Mouse (Mus musculus) retina, postnatal 1 day (tissue): ENCODE results near the gene Usp8.
A peak's percentile ranks its signal among the peaks of the same experiment; 100 is the strongest.

Source experiments
- DNase-seq: peaks from one replicate; pipeline ENCODE4 v3.0.0-alpha.2; 2012

The Usp8 gene

GRCm38 (mm10) chr2:126706759-126707437 is at the start of gene Usp8:
Gene Usp8, plus strand, starts transcription at chr2:126707328.
- DNase-seq: peak; percentile 99

DNA sequence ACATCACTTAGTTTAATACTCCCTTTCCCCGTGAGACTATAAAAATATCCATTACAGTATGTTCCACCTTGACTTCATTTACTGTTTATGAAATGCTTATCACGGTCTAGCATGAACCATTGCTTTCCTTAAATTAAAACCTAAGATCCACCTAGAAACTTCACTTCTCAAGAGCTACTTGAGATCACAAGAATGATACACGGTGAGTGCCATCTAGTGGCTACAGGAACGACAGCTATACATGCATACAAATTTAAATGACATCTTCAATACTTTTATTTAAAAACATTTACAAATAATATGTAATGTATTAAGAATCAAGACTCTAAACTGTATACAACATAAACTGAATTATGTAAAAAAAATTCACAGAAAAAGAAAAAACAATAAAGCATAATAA is 43.6 kb upstream of the Usp8 start:
- peak; percentile 55 for DNase-seq

GRCm38 (mm10) chr2:126665984-126666383 is 41.1 kb upstream of the Usp8 start:
- no peak for DNase-seq

DNA sequence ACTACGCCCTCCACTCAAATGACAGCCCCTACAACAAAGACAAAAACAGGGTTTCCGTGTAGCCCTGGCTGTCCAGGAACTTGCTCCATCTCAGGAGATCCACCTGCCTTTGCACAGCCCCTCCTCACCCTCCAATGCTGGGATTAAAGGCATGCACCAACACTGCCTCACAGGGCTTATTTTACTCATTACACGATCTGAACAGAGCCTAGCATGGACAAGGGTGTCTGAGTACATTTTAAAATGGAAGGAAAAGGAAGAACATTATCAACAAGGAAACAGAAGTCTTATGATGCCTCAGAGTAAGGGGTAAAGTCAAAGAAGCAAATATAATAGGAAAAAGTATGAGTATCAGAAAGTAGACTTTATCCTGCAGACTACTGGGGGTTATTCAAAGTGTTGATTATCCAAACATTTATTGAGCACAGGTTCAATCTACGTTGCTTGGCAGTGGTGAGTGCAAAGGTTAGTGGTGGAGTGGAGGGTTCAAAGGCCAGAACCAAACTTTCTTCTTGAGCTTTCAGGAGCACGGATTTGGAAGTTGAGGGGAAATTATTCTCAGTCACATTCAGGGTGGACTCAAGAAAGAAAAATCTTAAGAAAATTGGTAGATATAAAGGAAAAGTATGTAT is 38.4 kb upstream of the Usp8 start:
- DNase-seq: no peak

DNA sequence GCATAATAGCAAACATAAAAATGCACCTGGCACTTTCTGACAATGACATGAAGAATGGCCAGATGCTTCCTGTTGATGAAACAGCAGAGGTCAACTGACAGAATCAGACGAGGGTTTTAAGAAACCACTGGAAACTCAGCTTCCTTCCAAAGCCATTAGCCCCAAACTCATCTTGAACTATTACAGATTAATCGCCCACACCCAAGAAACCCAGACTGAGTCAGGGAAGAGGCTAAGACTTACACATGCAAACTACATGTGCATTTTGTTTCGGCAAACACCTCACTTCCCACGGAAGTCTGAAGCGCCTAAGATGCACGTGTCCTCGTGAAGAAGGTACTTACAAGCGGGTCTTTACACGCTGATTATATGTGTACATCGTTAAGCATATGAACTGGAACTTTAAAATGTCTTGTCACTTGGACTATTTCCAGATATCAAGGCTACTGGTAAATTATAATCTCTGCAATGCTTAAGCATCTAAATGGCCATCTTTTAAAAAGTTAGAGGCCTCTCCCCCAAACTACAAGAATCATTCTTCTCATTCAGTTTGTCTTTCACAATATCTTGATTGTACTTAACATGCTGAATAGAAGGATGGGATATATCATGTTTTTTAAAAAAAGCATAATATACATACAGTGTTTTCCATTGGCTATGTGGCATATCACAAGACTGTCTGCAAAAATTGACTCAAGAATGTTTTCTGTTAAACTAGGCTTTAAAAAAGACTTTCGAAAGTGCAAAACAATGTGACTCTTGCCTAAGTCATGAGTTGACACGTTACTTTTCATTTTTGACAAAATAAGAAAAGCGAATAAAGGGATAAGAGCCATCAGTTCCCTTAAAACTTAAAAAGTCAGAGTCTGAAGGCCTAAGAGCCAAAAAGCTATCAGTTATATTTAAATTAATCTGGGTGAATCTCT is 33.5 kb upstream of the Usp8 start:
- no peak for DNase-seq

- DNase-seq: peak; percentile 62
Observed at GRCm38 (mm10) chr2:126674441-126675168, 32.5 kb upstream of the Usp8 start.

DNA sequence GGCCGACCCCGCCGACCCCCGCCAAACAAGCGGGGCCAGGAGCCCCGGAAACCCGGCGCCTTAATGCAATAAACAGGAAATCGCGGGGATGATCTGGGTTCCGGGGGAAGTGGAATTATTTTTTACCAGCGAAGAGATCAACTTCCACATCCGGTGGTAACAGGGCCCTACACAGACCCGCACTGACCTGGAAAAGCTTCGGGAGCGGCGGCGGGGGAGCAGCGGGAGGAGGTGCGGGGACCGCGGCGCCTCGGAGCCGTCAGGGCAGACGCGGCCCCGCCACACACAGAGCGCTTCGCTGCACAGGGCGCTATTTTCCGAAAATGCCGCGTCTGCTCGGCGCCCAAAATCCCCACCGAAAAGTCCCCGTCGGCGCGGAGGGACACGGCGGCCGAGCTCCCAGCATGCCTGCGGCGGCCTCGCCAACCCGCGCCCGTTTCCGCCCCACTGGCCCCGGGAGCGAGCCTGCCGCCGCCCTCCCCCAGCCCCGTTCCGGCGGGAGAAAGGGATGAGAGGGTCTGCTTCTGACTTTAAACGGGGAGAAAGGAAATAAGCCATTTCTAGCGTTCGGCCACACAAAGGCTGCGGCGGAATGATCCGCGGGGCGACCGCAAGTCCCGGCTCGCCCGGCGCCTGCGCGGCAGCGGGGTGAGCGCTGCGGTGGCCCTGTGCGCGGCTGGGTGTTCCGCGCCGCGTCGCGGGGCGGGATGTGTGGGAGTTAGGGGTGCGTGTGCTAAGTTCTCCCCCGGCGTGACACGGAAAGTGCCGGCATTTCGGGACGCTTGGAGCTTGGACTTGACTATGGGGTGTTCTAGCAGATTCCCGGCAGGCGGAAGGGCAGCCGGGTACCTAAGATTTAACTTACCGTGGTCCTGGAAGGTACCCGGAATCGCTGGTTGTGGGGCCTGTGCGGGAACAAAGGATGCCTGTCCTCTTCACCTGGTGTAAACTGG is 31.7 kb upstream of the Usp8 start:
- peak; percentile 96 for DNase-seq

GRCm38 (mm10) chr2:126676122-126676515 is 31.0 kb upstream of the Usp8 start, which contains the start of gene Gabpb1:
Gene Gabpb1, minus strand, starts transcription at chr2:126676337.
- no peak for DNase-seq

- no peak for DNase-seq
Observed at GRCm38 (mm10) chr2:126677366-126677765, 29.8 kb upstream of the Usp8 start.

- no peak for DNase-seq
Observed at GRCm38 (mm10) chr2:126682333-126682732, 24.8 kb upstream of the Usp8 start.

GRCm38 (mm10) chr2:126682937-126683336 is 24.2 kb upstream of the Usp8 start:
- no peak for DNase-seq

DNA sequence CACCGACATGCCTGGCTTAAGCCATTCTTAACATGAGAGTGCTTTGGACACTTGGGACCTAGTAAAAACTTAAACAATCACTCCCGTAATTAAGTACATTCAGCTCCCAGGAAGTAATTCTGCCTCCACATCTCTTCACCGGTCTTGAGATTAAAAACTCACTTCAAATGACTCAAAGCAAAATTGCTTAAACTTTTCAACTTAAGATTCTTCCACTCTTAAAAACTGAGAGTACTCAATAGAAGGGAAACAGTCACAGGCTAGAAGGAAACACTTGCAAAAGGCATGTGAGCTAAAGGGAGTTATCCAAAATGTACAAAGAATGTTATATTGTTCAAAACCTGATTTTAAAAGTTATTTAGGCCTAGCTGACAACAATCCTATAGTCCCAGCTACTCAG is 15.8 kb upstream of the Usp8 start:
- DNase-seq: no peak

DNA sequence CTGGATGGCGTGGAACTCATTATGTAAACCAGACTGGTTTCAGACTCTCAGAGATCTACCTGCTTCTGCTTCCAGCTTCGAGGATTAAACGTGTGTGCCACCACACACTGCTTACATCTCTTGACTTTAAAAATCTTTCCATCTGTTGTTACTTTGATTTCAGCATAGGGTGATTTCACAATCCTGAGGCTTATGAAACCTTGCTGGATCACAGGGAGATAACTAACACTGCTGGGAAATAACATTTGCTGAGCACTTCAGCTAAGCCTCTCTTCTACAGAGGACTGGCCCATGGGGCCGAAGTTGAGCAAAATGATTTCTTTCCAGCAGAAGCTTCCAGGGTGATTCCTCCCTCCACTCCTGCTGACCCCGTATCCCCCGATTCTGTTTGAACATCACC is 11.8 kb upstream of the Usp8 start:
- DNase-seq: no peak

DNA sequence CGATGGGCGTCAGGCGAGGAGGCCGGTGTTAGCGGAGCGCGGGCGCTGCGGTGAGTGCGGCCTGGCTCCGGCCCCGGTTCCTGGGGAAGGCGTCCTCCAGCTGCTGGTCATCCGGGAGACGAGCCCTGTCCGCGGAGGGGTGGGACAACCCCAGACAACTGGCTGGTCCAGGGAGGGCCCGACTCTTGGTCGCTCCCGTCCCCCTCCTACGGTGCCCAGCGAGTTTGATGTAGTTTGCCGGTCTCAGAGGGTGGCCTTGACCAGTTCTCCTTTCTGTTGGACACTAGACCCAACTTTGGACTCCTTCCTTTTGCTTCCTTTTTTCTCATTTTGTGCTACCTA is 281 bp downstream of the Usp8 start:
- DNase-seq: no peak

GRCm38 (mm10) chr2:126708361-126708760 is 1.2 kb downstream of the Usp8 start:
- no peak for DNase-seq

DNA sequence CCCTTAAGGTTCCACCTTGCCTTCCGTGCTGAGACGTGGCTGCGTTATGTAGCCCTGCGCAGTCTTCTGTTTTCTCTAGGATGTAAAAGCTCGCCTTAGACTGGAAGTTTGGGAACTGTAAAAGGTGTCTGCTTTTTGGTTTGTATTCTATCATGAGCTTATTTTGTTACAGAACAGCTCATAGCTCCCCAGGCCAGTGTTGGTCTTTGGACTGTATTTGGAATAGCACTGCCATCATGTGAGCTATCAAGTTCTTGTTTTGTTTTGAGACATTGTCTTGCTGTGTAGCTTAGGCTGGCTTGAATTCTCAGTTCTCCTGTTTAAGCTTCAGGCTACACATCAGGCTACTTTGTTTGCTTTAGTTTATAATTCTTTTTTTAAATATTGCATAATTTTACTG is 5.4 kb downstream of the Usp8 start:
- no peak for DNase-seq

DNA sequence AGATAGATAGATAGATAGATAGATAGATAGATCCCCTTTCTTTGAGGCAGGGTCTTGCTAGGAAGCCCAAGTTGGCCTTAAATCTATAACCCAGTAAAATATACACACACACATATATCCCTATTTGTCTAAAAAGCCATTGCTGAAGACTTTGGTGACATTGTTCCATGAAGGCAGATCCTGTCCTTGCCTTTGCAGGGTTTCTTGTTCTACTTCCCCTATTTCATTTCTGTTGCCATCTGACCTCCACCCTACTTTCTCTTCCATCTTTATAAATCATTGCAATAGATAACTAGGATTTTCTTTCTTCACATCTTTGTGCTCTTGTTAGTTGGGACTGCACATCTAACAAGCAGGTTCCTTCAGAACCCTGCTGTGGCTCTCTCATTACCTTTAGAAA is 5.8 kb downstream of the Usp8 start:
- no peak for DNase-seq

DNA sequence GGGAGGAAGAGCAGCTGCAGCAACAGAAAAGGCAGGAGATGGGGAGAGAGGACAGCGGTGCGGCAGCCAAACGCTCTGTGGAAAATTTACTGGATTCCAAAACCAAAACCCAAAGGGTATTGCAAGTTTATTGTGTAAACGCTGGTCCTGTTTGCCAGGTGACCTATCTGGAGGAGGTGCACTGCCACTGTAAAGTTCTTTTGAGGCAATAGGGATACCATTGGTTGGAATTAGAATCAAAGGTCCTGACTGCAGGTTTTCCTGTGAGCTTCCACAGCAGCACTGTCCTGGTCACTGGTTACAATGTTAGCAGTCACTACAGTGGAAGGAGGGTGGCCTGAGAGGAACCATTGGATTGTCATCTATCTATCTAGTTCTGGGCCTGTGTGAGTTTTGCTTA is 22.1 kb downstream of the Usp8 start:
- no peak for DNase-seq

- DNase-seq: no peak
Observed at GRCm38 (mm10) chr2:126730502-126730901, 23.4 kb downstream of the Usp8 start.

DNA sequence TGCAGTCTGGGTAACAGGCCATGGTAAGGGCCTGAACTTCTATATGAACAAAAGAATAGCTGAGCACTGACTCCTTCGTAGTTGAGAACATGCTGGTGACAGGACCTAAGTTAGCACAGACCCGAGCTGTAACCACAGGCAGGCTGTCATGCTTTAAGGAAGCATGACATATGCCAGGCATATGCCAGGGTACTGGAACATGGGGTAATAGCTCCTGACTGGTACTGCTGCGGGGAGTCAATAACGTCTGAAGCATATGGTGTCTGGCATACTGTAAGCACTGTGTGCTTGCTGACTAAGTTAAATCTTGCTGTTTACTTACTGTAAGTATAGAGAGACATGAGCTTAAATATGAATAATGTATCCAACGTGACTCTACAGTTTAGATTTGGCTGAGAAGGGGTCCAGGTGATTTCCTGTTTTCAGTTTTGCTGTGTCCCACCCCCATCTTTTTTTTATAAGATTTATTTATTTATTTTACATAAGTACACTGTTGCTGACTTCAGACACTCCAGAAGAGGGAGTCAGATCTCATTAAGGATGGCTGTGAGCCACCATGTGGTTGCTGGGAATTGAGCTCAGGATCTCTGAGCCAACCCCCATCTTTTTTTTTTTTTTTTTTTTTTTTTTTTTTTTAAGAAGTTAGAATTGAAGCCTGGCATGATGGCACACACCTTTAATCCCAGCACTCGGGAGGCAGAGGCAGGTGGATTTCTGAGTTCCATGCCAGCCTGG is 28.4 kb downstream of the Usp8 start:
- DNase-seq: no peak

DNA sequence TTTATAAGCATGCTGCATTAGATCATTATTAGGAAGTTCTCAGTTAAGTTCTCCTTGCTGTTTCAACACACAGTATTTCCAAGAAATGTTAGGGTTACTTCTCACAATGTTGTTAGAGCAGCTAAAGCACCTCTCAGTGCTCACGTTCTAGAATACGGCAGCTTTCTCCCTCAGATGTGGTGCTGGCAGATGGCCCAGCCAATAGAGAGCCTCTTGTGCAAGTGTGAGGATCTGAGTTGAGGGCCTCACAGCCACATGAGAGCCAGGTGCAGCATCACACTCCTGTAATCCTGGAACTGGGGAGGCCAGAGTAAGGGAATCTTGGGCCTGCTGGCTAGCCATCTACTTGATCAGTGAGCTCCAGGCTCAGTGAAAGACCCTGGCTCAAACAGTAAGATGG is 33.2 kb downstream of the Usp8 start:
- no peak for DNase-seq
